Mouse (Mus musculus) myocyte (in vitro differentiated cells): ENCODE data around the gene Pdss2.

Experiments
- POLR2A ChIP-seq: IDR thresholded peaks from one replicate; pipeline ENCODE4 v1.6.1; 2011; ENCODE audit warnings: low read depth, mild to moderate bottlenecking, control low read depth, moderate library complexity; ENCODE audit not compliant: insufficient read length
- POLR2AphosphoS2 ChIP-seq: IDR thresholded peaks from one replicate; pipeline ENCODE4 v1.6.1; 2011; ENCODE audit warnings: low read depth, control low read depth; ENCODE audit not compliant: insufficient read length
- SRF ChIP-seq: IDR thresholded peaks from one replicate; pipeline ENCODE4 v1.6.1; 2011; ENCODE audit warnings: low read depth; ENCODE audit not compliant: control insufficient read depth, insufficient read length

DNA sequence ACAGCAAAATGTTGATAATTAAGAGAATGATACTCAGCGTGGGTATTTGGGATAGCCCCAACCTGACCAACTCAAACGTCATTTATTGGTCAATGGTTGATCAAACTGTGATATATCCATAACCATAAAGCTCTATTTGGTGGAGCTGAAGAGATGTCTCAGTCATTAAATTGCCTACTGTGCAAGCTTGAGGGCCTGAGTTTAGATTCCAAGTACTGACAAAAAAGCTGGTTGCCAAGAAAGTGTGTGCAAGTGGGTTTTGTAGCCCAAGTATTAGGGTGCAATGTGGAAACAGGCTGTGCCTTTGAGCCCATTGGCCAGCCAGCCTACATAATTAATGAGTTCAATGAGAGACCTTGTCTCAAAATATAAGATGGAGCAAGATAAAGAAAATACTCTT, 2.1 kb downstream of the Pdss2 start:
- TF ChIP-seq POLR2A (no peak), SRF (no peak), POLR2AphosphoS2 (no peak)
